Mouse (Mus musculus) stomach, postnatal 0 days (tissue): ENCODE data around the gene Gm20219. TPM values are rescaled to one million over a fixed set of nuclear protein-coding genes. Genes with fewer than 3 reads are reported as not detected.

ENCODE experiments used
- ATAC-seq: fragments of 200-750 bp; cut with Nextera tagmentation; 2 replicates; pipeline ENCODE4 v1.8.0; 2017; ENCODE audit not compliant: low FRiP score, low TSS enrichment
- DNase-seq: peaks from one replicate; pipeline ENCODE4 v3.0.0-alpha.2; 2016; ENCODE audit warnings: low spot score
- H3K27ac ChIP-seq: fragments of 300-500 bp; sonication (generic); replicated peaks from 2 replicates; pipeline ENCODE4 v1.5.1; 2014; ENCODE audit warnings: mild to moderate bottlenecking, control low read depth
- H3K27me3 ChIP-seq: fragments of 300-500 bp; sonication (generic); 2 replicates; pipeline ENCODE4 v1.6.1; 2014; ENCODE audit warnings: low read length; ENCODE audit not compliant: control insufficient read depth, insufficient read depth
- H3K36me3 ChIP-seq: fragments of 300-500 bp; sonication (generic); 2 replicates; pipeline ENCODE4 v1.6.1; 2014; ENCODE audit warnings: low read length, mixed read lengths; ENCODE audit not compliant: control insufficient read depth, insufficient read depth
- H3K4me1 ChIP-seq: fragments of 300-500 bp; sonication (generic); replicated peaks from 2 replicates; pipeline ENCODE4 v1.6.1; 2014; ENCODE audit warnings: antibody characterized with exemption; ENCODE audit not compliant: control insufficient read depth, insufficient read depth
- H3K4me2 ChIP-seq: fragments of 300-500 bp; sonication (generic); replicated peaks from 2 replicates; pipeline ENCODE4 v1.6.1; 2014; ENCODE audit warnings: low read depth, mild to moderate bottlenecking, control low read depth, moderate library complexity
- H3K4me3 ChIP-seq: fragments of 300-500 bp; sonication (generic); 2 replicates; pipeline ENCODE4 v1.5.1; 2014; ENCODE audit warnings: low read depth, low read length, control low read depth
- H3K9ac ChIP-seq: fragments of 300-500 bp; sonication (generic); 2 replicates; pipeline ENCODE4 v1.6.1; 2014; ENCODE audit warnings: mild to moderate bottlenecking, low read length, control low read depth, mixed read lengths
- H3K9me3 ChIP-seq: fragments of 300-500 bp; sonication (generic); 2 replicates; pipeline ENCODE4 v1.6.1; 2016; ENCODE audit warnings: low read length; ENCODE audit not compliant: control insufficient read depth
- CTCF ChIP-seq: IDR thresholded peaks from 2 replicates; pipeline ENCODE4 v1.5.1; 2016; ENCODE audit warnings: antibody characterized with exemption, low read depth, mild to moderate bottlenecking, moderate library complexity
- EP300 ChIP-seq: optimal IDR thresholded peaks from 2 replicates; pipeline ENCODE3; 2016; ENCODE audit warnings: antibody characterized with exemption
- WGBS: fragments of 180-500 bp; shearing (Covaris S2); extraction: QIAGEN DNeasy Blood & Tissue Kit; methylation state at CpG from one replicate; pipeline ENCODE4 v1.1.7; 2014; 5-methylcytosine and 5-hydroxymethylcytosine counted together
- polyA plus RNA-seq: library from polyadenylated mRNA; unstranded; fragments of >200 nt; fragmentation: Nextera tagmentation; extraction: Ambion mirVana; gene quantifications from 2 replicates; pipeline ENCODE4 v1.2.1, GENCODE M21; 2015

Gm20219 gene
- polyA plus RNA-seq, 1 experiment from 2014 or later = 15.9 TPM

DNA sequence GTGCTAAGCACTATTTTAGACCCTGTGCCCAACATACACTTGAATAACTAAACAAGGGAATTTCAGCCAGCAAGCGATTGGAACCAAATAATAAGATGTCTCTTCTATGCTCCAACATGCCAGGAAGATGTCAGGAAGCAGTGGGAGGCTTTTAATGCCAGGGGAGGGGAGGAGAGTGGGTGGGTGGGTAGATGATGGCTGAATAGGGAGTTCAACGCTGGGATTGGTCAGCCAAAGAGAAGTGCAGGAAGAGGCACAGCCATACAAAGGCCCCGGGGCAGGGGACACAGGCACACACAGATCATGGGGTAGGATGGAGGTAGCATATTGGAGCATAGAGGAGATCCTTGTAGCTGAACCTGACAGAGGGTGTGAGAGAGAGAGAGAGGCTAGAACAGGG lies 17.3 kb downstream of the Gm20219 start:
- Histone ChIP-seq H3K27me3 (no peaks in the 10 kb centered on the region), H3K9ac (no peak overlapping the region), H3K4me2 (no peak overlapping the region), H3K4me3 (no peak overlapping the region), H3K27ac (no peak overlapping the region), H3K9me3 (no peaks in the 10 kb centered on the region), H3K4me1 (no peaks in the 10 kb centered on the region), H3K36me3 (no peaks in the 10 kb centered on the region)
- TF ChIP-seq EP300 (no peak), CTCF (no peak)
- peak; percentile 12 for DNase-seq
- WGBS = 64% methylated on average over 3 of the region's 3 CpGs
- no peak for ATAC-seq

DNA sequence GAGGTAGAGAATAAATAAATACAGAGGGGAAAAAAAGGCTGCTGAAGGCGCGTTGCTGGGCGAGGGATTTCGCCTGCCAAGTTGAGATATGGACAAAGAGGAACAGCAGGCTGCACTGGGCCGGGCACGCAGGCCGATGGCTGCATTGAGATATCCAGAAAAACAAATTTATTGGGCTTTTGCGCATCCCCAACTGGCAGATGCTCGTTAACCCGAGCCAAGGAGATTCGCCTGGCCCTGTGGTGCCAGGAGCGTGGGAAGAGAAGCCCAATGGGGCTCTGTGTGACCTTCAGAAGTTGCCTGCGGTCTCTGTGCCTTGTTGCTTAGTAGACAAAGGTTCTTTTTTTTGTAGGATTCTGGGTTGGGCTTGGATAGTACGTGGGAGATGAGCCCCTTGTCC lies 18.0 kb downstream of the Gm20219 start:
- Histone ChIP-seq H3K4me1 (no peaks in the 10 kb centered on the region), H3K4me3 (no peak overlapping the region), H3K36me3 (no peaks in the 10 kb centered on the region), H3K4me2 (no peak overlapping the region), H3K9ac (no peak overlapping the region), H3K27ac (no peak overlapping the region), H3K9me3 (no peaks in the 10 kb centered on the region), H3K27me3 (no peaks in the 10 kb centered on the region)
- DNase-seq = no peak
- no peak for ATAC-seq
- TF ChIP-seq EP300 (no peak), CTCF (no peak)
- 57% methylated on average over 14 of the region's 14 CpGs for WGBS

DNA sequence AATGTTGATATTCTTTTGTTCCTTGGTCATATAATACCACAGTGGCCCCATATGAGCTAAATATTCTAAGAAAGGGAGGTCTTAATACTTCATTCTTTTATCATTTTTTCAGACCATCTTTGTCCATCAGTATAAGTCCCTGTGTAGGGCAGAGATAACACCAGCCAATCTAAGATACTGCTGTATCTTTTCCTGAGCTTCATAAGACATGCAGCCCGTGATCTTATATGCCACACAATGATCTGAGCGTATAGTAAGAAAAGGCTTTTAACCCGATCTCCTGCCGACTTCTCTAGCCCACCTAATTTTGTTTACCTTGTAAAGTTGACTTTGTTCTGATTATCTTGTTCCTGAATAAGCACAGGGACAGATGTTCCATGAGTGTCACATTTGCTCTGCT lies 29.2 kb downstream of the Gm20219 start:
- Histone ChIP-seq H3K9ac (no peak overlapping the region), H3K4me3 (no peak overlapping the region), H3K36me3 (no peaks in the 10 kb centered on the region), H3K9me3 (no peaks in the 10 kb centered on the region), H3K27me3 (no peaks in the 10 kb centered on the region), H3K27ac (no peak overlapping the region), H3K4me2 (no peak overlapping the region), H3K4me1 (no peaks in the 10 kb centered on the region)
- TF ChIP-seq EP300 (no peak), CTCF (no peak)
- no peak for ATAC-seq
- 46% methylated on average over 4 of the region's 4 CpGs for WGBS
- DNase-seq = no peak

DNA sequence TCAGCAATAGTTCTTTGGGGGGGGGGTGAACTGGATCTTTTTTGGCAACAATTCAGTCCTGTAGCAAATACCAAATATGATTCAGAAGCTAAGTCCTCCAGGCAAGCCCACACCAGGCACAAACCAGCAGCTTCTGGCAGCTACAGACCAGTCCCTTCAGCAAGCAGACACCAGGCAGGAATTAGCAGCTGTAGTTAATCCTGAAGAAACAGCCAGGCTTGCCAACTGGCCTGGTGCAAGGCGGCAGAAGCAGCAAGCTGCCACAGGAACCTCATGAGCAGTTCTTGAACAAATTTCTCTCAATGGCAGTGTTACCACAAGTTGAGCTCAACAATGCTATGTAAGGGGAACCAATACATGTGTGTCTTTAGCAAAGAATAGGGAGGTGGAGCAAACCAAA lies 31.4 kb downstream of the Gm20219 start:
- H3K4me2 ChIP-seq = no peak overlapping the region
- WGBS = 68% methylated on average over 1 of the region's 1 CpGs
- no peaks in the 10 kb centered on the region for H3K27me3 ChIP-seq
- no peak overlapping the region for H3K9ac ChIP-seq
- no peak overlapping the region for H3K4me3 ChIP-seq
- no peaks in the 10 kb centered on the region for H3K36me3 ChIP-seq
- DNase-seq (no peak), ATAC-seq (no peak)
- H3K9me3 ChIP-seq = no peaks in the 10 kb centered on the region
- TF ChIP-seq EP300 (no peak), CTCF (no peak)
- H3K4me1 ChIP-seq = no peaks in the 10 kb centered on the region
- H3K27ac ChIP-seq = no peak overlapping the region

DNA sequence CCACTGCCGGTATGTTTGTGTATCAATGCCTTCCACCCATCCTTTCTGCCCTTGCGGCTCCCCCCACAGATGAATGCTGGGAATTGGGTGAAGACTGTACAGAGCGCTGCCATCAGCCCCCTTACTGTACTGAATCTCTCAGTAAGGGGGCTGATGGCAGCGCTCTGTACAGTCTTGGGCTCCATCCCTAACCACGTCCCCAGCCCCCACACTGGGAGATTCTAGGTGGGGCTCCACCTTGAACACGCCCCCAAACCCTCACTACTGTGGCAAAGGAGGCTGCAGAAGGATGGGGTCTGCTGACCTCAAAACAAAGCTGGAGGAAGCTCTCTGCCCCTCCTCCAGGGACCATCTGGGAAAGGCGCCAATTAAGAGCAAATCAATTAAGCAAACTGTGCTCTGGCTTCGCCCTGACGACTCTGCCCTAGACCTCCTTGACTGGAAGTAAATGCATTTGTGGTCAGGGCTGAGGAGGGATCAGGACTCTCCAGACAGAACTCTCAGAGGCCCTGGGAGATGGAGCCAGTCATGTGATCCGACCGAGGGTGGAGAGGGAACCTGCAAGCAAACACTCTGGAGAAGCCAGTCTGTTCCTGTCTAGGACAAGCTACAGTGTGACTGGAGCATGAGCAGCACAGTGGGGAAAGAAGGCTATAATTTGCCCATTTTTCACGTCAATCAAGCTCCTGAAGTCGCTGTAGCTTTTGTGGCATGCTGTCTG lies 38.3 kb downstream of the Gm20219 start:
- 0 out of 2 replicates have a peak, but pooled peaks cover 2% of the 10 kb centered on the region for H3K4me1 ChIP-seq
- H3K4me2 ChIP-seq = no peak overlapping the region
- H3K27me3 ChIP-seq = peaks cover 15% of the 10 kb centered on the region; the same call in 1 of the 2 replicates
- 9% methylated on average over 13 of the region's 13 CpGs for WGBS
- no peak overlapping the region for H3K27ac ChIP-seq
- H3K9me3 ChIP-seq = no peaks in the 10 kb centered on the region
- no peak overlapping the region for H3K4me3 ChIP-seq
- H3K36me3 ChIP-seq = no peaks in the 10 kb centered on the region
- no peak for DNase-seq
- H3K9ac ChIP-seq = no peak overlapping the region
- no peak for TF ChIP-seq EP300
- no peak for TF ChIP-seq CTCF
- peak; percentile 48; the same call in 1 of the 2 replicates for ATAC-seq

DNA sequence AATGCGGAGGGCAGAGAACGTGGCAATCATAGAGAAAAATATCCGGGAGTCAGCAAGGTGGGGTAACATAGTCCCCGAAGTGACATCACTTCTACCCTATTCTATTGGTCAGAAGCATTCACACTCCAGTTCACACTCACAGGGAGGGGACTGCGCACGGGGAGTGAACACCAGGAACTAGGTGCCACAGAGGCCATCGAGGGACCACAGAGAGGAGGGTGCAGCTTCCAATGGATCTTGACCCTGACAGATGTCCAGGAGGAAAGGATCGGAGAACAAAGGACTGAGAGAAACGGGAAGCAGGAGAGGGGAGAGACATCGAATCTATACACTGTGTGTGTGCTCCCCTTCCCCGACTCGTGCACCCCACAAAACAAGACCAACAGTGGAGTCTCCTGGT lies 39.3 kb downstream of the Gm20219 start:
- ATAC-seq = no peak
- Histone ChIP-seq H3K4me1 (0 out of 2 replicates have a peak, but pooled peaks cover 2% of the 10 kb centered on the region), H3K36me3 (no peaks in the 10 kb centered on the region), H3K4me2 (no peak overlapping the region), H3K9ac (no peak overlapping the region), H3K9me3 (no peaks in the 10 kb centered on the region), H3K27ac (no peak overlapping the region), H3K4me3 (no peak overlapping the region), H3K27me3 (peaks cover 23% of the 10 kb centered on the region; the same call in 1 of the 2 replicates)
- WGBS = 46% methylated on average over 12 of the region's 12 CpGs
- DNase-seq = no peak
- TF ChIP-seq EP300 (no peak), CTCF (no peak)
